Mouse (Mus musculus): ENCODE data around the gene Msh4. TPM values are rescaled to one million over a fixed set of nuclear protein-coding genes. Genes with fewer than 3 reads are reported as not detected.

The Msh4 gene
- total RNA-seq (2012; rRNA removed): 1.4 and 2.0 TPM in 2 replicates

DNA sequence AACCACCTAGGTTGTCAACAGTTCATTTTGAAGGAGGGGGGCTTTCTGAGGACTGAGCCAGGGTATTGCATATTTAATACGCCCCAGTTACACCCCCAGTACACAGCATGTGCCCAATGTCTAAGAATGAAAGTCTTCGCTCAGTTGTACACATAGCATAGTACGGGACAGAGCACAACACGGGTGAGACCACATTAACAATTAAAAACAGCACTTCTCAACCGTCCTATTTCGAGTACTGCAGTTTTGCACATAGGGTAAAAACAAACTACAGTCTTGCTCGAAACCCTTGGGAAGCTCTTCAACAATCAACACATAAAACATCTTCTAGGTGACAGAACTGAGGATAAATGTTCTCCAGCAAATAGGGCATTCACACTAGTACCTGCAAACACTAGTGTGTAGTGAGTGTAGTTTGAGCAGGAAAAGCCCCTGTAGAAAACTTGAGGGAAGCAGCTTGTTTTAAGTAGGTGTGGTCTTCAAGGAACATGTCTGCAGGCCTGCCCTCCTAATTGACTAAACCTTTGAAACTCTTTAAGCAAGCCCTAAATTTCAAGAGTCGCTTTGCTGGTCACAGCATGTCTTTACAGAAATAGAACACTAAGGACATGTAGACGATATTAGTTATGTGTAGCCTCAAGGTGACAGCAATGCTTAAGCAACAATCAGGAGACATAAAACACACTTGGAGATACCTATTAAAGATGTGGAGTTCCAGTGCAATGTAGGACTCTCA lies at the start of gene Msh4:
Gene Msh4 (minus strand): TSS at position 3 of the 736 bp plus-strand sequence.
- Histone ChIP-seq H3K9me3 (ENCODE audit: control insufficient read depth, insufficient read depth, low read depth, low read length) (no peaks in the 10 kb centered on the region), H3K4me1 (ENCODE audit: control insufficient read depth in 2 of 2, insufficient read depth in 2 of 2, low read length in 2 of 2, poor library complexity in 1 of 2) (no peaks in the 10 kb centered on the region), H3K4me3 (ENCODE audit: insufficient read depth in 1 of 2, low read depth in 1 of 2, low read length in 2 of 2, poor library complexity in 1 of 2, severe bottlenecking in 1 of 2) (peak within 1 kb of the TSS; percentile 2 to 62; a peak in 3 of 4 replicates), H3K36me3 (ENCODE audit: control insufficient read depth, insufficient read depth, low read length, poor library complexity, severe bottlenecking) (peaks cover 38% of the 10 kb centered on the region), H3K27ac (ENCODE audit: insufficient read depth, low read depth, low read length, poor library complexity, severe bottlenecking) (peak within 1 kb of the TSS; percentile 41), H3K9ac (ENCODE audit: insufficient read depth, low read depth, low read length, poor library complexity, severe bottlenecking) (peak within 1 kb of the TSS; percentile 81)
- TF ChIP-seq CHD2 (IDR thresholded peaks at IDR 0.05; ENCODE audit: low read depth, low read length) (peak; percentile 84), ZC3H11A (IDR thresholded peaks at IDR 0.05; ENCODE audit: borderline replicate concordance, low read depth, low read length) (no peak)
- DNase-seq (ENCODE audit: low read depth, low spot score): peak; percentile 51
- in situ Hi-C loops (cut with MboI; ENCODE audit: low sequenced_read_pairs in 2 of 2, unreplicated experiment in 2 of 2): no loop called here

- TF ChIP-seq ZNF384 (IDR thresholded peaks at IDR 0.05; ENCODE audit: low read depth, low read length) (no peak), HCFC1 (IDR thresholded peaks at IDR 0.05; ENCODE audit: borderline replicate concordance, insufficient read depth, low read length) (no peak), MAFK (IDR thresholded peaks at IDR 0.05; ENCODE audit: insufficient read depth, low read depth, low read length) (no peak), CHD2 (IDR thresholded peaks at IDR 0.05; ENCODE audit: low read depth, low read length) (no peak), ZC3H11A (IDR thresholded peaks at IDR 0.05; ENCODE audit: borderline replicate concordance, low read depth, low read length) (no peak)
- in situ Hi-C loops (cut with MboI; ENCODE audit: low sequenced_read_pairs in 2 of 2, unreplicated experiment in 2 of 2): no loop called here
- Histone ChIP-seq H3K4me3 (ENCODE audit: insufficient read depth in 1 of 2, low read depth in 1 of 2, low read length in 2 of 2, poor library complexity in 1 of 2, severe bottlenecking in 1 of 2) (no peak overlapping the region), H3K36me3 (ENCODE audit: control insufficient read depth, insufficient read depth, low read length, poor library complexity, severe bottlenecking) (no peaks in the 10 kb centered on the region), H3K9ac (ENCODE audit: insufficient read depth, low read depth, low read length, poor library complexity, severe bottlenecking) (no peak overlapping the region), H3K4me1 (ENCODE audit: control insufficient read depth in 2 of 2, insufficient read depth in 2 of 2, low read length in 2 of 2, poor library complexity in 1 of 2) (no peaks in the 10 kb centered on the region), H3K27ac (ENCODE audit: insufficient read depth, low read depth, low read length, poor library complexity, severe bottlenecking) (no peak overlapping the region), H3K9me3 (ENCODE audit: control insufficient read depth, insufficient read depth, low read depth, low read length) (no peaks in the 10 kb centered on the region)
- no peak for DNase-seq (ENCODE audit: low read depth, low spot score)
Observed at GRCm38 (mm10) chr3:153948176-153948575, 42.2 kb upstream of the Msh4 start.

DNA sequence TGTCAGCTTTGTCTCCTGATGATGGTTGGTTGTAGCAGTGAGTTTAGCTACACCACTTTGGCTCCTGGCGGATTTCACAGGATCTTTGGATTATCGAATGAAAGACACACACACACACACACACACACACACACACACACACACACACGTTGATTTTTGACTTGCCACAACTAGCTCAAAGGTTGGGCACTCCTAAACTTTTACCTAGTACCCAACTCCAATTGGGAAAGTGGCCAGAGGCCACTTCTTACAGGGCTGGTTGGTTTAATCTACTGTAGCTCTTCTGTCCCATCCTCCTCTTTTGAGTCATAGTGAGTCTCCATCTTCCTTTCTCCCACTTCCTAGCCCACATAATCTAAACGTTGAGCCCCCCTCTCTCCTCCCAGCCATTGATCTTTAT lies 41.3 kb upstream of the Msh4 start:
- no peak for DNase-seq (ENCODE audit: low read depth, low spot score)
- H3K36me3 ChIP-seq (ENCODE audit: control insufficient read depth, insufficient read depth, low read length, poor library complexity, severe bottlenecking): no peaks in the 10 kb centered on the region
- no peak overlapping the region for H3K9ac ChIP-seq (ENCODE audit: insufficient read depth, low read depth, low read length, poor library complexity, severe bottlenecking)
- H3K27ac ChIP-seq (ENCODE audit: insufficient read depth, low read depth, low read length, poor library complexity, severe bottlenecking): no peak overlapping the region
- H3K9me3 ChIP-seq (ENCODE audit: control insufficient read depth, insufficient read depth, low read depth, low read length): no peaks in the 10 kb centered on the region
- in situ Hi-C loops (cut with MboI; ENCODE audit: low sequenced_read_pairs in 2 of 2, unreplicated experiment in 2 of 2): no loop called here
- H3K4me3 ChIP-seq (ENCODE audit: insufficient read depth in 1 of 2, low read depth in 1 of 2, low read length in 2 of 2, poor library complexity in 1 of 2, severe bottlenecking in 1 of 2): no peak overlapping the region
- 0 out of 4 replicates have a peak, but pooled peaks cover 0 to 2% of the 10 kb centered on the region in 2 experiments for H3K4me1 ChIP-seq (ENCODE audit: control insufficient read depth in 2 of 2, insufficient read depth in 2 of 2, low read length in 2 of 2, poor library complexity in 1 of 2)
- TF ChIP-seq MAFK (IDR thresholded peaks at IDR 0.05; ENCODE audit: insufficient read depth, low read depth, low read length) (no peak), HCFC1 (IDR thresholded peaks at IDR 0.05; ENCODE audit: borderline replicate concordance, insufficient read depth, low read length) (no peak), ZNF384 (IDR thresholded peaks at IDR 0.05; ENCODE audit: low read depth, low read length) (no peak), ZC3H11A (IDR thresholded peaks at IDR 0.05; ENCODE audit: borderline replicate concordance, low read depth, low read length) (no peak), CHD2 (IDR thresholded peaks at IDR 0.05; ENCODE audit: low read depth, low read length) (no peak)

- Histone ChIP-seq H3K4me1 (ENCODE audit: control insufficient read depth in 2 of 2, insufficient read depth in 2 of 2, low read length in 2 of 2, poor library complexity in 1 of 2) (peaks cover 2 to 4% of the 10 kb centered on the region in 2 experiments), H3K27ac (ENCODE audit: insufficient read depth, low read depth, low read length, poor library complexity, severe bottlenecking) (peak within 1 kb of the TSS; percentile 46), H3K36me3 (ENCODE audit: control insufficient read depth, insufficient read depth, low read length, poor library complexity, severe bottlenecking) (no peaks in the 10 kb centered on the region; the same call in 1 of the 2 replicates), H3K9me3 (ENCODE audit: control insufficient read depth, insufficient read depth, low read depth, low read length) (no peaks in the 10 kb centered on the region), H3K4me3 (ENCODE audit: insufficient read depth in 1 of 2, low read depth in 1 of 2, low read length in 2 of 2, poor library complexity in 1 of 2, severe bottlenecking in 1 of 2) (peak within 1 kb of the TSS; percentile 96 to 99), H3K9ac (ENCODE audit: insufficient read depth, low read depth, low read length, poor library complexity, severe bottlenecking) (peak within 1 kb of the TSS; percentile 93)
- no peak for TF ChIP-seq ZNF384 (IDR thresholded peaks at IDR 0.05; ENCODE audit: low read depth, low read length)
- TF ChIP-seq HCFC1 (IDR thresholded peaks at IDR 0.05; ENCODE audit: borderline replicate concordance, insufficient read depth, low read length): 0 out of 2 replicates have a peak, but pooled peaks have one; percentile 17
- DNase-seq (ENCODE audit: low read depth, low spot score): peak; percentile 98
- in situ Hi-C loops (cut with MboI; ENCODE audit: low sequenced_read_pairs in 2 of 2, unreplicated experiment in 2 of 2): no loop called here
Observed at GRCm38 (mm10) chr3:153944335-153944990, 38.5 kb upstream of the Msh4 start, which contains the start of gene Acadm. Acadm (minus strand) TSS chr3:153944632.

Data from ES-E14 (cell line).